Mouse (Mus musculus) gonadal fat pad, adult 2 months (tissue): Measurements from ENCODE around the gene Hist1h2ab. TPM values are rescaled to one million over a fixed set of nuclear protein-coding genes. Genes with fewer than 3 reads are reported as not detected.
"Not testable (repeated sequence)": the region's sequence is repeated elsewhere in the genome, so short reads cannot be mapped to it uniquely, and the experiment has no call there.

ENCODE experiments used
- DNase-seq: peaks from one replicate; pipeline ENCODE4 v3.0.0-alpha.2; 2012; ENCODE audit warnings: low read depth
- polyA plus RNA-seq: library from polyadenylated mRNA; depleted of rRNA; stranded (reverse); fragments of >200 nt; gene quantifications from 2 replicates; pipeline ENCODE4 v1.2.3, GENCODE M21; 2012

Hist1h2ab gene
- polyA plus RNA-seq, 1 experiment = 2.9 TPM

DNA sequence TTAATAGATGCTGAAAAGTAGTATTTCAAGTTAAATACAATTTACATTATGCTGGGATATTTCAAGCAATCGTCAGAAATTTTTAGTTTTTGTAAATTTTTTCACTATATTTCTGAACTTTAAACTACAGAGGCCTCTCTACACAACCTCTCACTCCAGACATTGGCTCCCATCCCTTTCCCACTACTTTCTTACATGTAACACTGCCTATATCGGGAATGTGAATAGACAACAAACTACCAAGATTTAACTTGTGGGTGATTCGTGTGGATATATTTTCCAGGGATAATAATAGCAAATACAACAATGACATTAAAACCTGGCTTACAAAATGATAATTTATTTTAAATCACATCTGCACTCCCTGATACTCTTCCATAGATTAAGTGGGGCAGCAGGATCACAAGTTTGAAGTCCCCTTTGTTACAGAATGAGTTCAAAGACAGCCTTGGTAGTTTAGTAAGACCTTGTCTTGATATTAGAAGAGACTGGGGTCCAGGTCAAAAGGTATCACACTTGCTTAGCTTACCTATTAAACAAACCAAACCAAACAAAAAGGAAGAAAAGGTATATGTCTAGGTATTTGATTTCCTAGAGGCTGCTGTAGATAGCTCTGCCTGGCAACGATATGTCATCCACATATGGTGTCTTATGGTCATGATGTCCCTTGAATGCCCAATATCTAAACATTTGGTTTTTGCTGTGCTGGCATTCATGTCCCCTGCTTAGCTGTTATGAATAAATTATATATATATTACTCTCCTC, 2.6 kb downstream of the Hist1h2ab start:
- DNase-seq = no peak

DNA sequence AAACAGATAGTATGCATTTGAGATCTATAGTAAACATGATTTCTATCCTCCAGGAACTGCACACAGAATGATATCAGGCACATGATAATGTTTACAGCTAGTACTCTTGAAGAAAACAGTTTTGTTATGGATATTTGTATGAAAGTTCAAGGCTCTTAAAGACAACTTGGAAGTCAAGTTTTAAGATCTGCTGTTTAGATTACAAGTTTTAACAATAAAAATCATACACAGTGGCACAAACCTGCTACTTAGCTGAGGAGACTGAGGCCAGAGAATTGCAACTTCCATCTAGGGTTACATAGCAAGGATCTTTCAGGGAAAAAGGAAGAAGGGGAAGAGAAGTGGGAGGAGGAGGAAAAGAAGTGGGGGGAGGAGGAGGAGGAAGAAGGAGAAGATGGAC, 4.1 kb downstream of the Hist1h2ab start:
- no peak for DNase-seq

DNA sequence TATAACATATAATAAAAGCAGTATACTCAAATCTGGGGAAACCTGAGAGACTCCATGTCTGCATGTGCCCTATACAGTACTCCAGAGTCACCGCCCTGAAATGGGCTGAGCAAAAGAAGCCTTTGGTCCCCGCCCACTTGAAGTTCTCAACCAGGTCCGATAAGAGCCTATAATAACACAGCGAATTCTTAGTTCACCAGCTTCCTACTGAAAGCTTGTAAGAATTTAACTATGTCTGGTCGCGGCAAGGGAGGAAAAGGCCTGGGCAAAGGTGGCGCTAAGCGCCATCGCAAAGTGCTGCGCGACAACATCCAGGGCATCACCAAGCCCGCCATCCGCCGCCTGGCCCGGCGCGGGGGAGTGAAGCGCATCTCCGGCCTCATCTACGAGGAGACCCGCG, 5.9 kb downstream of the Hist1h2ab start, which contains the start of gene Hist1h4b:
TSS of gene Hist1h4b (plus strand) at position 224 of the 400 bp plus-strand sequence.
- DNase-seq = no peak

DNA sequence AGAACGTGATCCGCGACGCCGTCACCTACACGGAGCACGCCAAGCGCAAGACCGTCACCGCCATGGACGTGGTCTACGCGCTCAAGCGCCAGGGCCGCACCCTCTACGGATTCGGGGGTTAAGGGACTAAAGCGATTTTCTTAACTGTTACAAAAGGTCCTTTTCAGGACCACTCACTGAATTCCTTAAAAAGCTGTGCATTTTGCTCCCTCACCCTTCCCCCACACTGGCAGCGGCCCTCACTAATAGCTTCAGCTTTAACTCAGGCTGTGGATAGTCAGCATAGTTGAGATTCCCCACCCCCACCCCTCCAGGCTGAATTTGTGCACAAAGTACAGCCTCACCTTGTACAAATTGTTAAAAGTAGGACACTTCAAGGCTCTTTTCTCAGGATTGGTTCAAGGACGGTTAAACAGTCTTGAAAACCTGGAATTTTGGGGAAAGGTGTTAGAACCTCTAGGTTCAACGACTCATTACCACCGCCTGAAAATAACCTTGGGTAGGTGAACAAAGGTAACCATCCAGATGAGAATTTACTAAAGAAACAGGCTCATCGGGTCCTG, 6.4 kb downstream of the Hist1h2ab start:
- DNase-seq = no peak

DNA sequence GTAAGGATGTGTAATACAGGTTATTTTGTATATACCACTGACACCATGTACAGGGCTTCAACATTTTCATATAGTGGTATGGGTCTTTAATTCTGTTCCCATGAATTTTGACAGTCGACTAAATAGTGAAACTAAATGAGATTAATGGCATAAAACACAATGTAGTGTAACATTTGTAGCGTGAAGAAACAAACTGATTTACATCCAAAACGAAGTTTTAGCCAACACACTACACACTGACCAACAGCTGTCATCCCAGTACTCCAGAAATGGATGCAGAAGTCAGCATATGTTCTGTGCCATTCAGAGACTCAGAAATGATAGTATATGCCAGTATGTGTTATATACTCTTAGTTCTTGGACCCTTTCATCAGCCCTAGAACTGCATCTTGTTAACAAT, 7.0 kb downstream of the Hist1h2ab start:
- no peak for DNase-seq

DNA sequence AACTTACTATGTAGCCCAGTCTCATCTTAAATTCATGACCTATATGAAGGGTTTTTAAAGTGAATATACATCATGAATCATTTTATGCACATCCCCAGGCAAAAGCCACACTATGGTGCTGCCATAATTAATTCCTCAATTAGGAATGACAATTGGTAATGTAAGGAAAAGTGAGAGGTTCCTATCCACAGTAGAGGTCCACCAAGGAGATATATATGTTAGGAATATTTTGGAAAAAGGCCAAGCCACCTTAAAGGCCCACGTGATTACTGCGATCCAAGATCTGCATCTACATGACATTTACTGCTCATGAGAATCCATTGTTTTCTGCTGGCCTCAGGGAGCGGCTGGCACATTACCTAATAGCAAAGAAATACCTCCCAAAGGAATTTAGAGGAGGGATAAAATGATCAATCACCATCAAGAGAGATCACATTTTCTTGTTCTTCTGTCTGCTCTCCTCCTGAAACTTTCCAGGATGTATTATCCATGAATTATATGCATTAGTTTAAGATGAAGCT, 8.4 kb downstream of the Hist1h2ab start:
- no peak for DNase-seq

DNA sequence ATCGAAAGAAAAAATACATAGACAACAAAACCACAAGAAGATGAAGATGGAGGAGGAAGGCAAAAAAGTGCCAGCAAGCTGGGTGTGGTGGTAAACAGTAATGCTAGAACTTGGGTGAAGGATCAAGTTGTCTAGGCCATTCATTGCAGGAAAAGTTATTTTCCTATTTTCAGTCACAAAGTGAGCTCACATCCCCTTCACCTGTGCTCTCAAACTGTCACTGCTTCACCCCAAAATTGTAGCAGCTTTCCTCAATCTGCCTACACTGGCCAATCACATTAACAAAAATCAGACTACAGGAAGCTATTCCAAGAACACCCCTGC, 9.0 kb downstream of the Hist1h2ab start:
- DNase-seq = no peak

DNA sequence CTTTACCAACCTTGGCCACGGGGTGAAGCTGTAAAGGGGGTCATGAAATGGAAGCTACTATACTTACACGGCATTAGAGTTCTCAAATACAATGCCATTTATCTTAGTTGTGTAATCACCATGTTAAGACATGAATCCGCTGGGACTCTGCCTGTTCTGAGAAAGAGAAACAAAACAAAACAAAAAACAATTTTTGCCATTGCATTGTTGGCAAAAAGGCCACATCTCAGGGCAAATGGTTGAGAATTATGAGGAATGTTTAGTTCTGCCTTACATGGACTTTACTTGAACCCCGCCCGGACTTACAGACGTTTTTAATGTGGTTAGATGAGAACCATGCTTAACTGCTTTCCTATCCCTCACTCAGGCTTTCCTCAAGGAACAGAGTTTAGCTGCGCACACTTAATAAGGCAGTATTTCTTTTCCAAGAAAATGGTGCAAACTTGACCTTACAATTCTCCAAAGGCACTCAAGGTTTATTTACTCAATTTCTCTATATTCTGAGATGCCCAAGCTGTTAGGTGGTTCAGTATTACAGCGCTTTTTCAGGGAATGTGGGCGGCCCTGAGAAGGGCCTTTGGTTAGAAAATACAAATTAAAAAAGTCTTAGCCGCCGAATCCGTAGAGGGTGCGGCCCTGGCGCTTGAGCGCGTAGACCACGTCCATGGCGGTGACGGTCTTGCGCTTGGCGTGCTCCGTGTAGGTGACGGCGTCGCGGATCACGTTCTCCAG, 9.5 kb downstream of the Hist1h2ab start:
- DNase-seq = no peak

DNA sequence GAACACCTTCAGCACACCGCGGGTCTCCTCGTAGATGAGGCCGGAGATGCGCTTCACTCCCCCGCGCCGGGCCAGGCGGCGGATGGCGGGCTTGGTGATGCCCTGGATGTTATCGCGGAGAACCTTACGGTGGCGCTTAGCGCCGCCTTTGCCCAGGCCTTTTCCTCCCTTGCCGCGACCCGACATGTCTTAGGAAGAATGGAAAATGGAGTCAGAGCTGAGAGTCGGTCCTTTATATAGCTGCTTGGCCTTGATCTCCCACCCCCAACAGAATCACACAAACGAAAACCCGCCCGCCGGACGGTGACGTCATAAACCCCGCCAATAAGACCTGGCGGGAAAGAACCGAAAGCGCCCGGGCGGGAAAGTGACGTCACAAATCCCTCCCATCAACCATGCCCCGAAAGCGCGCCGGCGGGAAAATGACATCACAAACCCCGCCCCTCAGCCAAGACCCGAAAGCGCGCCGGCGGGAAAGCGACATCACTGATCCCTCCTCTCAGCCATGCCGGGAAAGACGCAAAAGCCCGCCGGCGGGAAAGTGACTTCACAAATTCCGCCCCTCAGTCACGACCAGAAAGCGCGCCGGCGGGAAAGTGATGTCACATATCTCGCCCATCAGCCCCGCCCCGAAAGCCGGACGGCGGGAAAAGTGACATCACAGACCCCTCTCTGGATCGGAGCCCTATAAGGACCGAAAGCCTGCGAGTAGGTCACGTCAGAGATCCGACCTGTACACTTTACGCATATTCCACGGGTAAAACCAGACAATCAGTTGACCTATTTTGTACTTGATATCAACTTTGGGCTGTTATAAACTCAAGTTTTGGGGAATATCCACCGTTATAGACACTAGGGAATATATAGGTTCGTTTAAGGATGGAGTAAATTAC, 10.3 kb downstream of the Hist1h2ab start, which contains the start of gene Hist1h4a:
TSS of gene Hist1h4a (minus strand) at position 259 of the 893 bp plus-strand sequence.
- DNase-seq = no peak

DNA sequence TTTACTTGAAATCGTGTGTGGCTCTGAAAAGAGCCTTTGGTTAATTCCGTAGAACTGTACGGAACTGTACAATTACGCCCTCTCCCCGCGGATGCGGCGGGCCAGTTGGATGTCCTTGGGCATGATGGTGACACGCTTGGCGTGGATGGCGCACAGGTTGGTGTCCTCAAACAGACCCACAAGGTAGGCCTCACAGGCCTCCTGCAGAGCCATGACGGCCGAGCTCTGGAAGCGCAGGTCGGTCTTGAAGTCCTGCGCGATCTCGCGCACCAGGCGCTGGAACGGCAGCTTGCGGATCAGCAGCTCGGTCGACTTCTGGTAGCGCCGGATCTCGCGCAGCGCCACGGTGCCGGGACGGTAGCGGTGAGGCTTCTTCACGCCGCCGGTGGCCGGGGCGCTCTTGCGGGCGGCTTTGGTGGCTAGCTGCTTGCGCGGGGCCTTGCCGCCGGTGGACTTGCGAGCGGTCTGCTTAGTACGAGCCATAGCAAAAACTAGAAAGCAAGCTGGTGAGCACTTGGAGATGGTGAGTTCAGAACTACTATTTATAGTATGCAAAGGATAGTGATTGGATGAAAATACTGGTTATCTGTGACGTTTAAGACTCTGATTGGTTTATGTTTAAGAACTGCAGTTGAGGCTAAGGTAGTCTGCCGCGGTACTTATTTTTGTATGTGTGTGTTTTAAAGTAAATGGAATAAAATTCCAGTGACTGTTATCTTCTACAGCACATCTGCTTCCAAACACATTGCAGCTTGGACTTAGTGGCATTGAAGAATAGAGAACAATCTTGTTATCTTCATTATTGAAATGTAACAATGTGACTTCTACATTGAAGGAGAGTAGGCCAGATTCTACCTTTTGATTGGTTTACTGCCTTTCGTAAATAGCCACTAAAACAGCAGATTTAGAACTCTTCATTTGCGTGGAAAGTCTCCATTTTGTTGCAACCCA, 11.2 kb downstream of the Hist1h2ab start, which contains the start of gene Hist1h3a:
TSS of gene Hist1h3a (minus strand) at position 516 of the 951 bp plus-strand sequence.
- not testable (repeated sequence) for DNase-seq

DNA sequence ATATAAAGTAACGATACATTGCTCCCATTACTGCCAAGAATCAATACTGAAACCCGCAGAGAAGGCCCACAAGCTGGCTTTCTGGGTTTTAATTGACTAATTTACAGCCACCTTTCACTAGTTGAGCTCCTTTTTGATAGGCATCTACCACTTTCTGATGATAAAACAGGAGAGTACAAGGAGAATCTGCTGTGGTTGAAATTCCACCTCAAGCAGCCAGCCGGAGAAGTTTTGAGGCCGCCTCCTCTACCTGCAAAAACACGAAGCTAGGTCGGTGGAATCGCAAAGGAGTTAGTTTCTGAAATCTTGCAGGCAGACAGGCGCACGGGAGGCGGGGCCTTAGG, 12.3 kb downstream of the Hist1h2ab start:
- no peak for DNase-seq

DNA sequence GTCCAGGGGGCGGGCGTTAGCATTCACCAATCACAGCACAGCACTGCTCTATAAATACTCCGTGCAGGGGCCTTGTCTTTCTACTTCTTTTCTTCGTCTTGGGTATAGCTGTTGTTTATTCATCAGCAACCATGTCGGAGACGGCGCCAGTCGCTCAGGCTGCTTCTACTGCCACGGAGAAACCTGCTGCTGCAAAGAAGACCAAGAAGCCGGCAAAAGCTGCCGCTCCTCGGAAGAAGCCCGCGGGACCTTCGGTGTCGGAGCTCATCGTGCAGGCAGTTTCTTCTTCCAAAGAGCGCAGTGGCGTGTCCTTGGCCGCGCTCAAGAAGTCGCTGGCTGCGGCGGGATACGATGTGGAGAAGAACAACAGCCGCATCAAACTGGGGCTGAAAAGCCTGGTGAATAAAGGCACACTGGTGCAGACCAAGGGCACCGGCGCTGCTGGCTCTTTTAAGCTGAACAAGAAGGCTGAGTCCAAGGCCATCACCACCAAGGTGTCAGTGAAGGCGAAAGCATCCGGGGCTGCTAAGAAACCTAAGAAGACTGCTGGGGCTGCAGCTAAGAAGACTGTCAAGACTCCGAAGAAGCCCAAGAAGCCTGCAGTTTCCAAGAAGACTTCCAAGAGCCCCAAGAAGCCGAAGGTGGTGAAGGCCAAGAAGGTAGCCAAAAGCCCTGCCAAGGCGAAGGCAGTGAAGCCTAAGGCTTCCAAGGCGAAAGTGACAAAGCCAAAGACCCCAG, 12.8 kb downstream of the Hist1h2ab start, which contains the start of gene Hist1h1a:
TSS of gene Hist1h1a (plus strand) at position 81 of the 738 bp plus-strand sequence.
- no peak for DNase-seq

DNA sequence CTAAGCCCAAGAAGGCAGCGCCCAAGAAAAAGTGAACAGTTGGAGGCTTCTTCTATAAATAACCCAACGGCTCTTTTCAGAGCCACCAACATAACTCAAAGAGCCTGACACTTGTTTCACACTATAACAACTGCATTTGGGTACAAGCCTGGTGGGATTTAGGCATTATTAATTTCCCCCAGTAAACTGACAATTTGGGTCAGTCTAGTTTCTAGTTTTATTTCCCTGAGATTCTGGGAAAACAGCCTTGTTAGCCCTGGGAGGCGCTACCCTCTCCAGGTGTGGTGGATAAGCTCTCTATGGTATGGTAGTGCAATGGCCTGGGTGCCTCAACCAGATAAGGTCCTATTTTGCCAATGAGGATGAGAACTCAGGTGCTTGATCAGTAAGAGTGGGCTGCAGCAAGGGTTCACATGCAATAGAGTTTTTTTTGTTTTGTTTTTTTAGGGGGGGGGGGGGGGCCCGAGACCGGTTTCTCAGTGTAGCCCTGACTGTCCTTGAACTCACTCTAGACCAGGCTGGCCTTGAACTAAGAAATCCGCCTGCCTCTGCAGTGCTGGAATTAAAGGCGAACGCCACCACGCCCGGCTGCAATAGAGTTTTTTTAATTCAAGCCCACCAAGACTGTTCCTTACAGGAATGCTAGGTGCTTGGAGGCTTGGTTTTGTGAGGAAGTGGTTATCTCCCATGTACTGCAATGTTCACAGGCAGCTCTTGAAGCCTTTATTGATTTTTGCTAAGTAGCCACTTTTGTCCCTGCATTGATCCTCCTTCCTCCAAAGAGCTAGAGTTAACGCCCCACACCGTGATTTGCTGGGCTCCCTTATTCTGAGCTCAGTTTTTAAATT, 13.6 kb downstream of the Hist1h2ab start:
- no peak for DNase-seq

DNA sequence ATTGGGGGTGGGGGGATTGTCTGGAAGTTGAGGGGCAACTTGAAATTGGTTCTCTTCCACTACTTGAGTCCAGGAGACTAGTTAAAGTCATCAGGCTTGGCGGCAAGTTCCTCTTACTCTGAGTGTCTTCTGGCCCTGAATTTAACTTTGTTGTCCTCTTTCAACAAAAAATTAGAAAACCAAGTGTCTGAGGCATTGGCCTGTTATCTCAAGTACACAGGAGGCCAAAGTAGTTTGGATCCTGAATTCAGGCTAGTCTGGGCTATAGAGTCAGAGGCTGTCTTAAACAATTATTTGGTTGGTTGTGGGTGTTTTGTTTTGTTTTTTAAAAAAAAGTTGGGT, 14.2 kb downstream of the Hist1h2ab start:
- DNase-seq = no peak

DNA sequence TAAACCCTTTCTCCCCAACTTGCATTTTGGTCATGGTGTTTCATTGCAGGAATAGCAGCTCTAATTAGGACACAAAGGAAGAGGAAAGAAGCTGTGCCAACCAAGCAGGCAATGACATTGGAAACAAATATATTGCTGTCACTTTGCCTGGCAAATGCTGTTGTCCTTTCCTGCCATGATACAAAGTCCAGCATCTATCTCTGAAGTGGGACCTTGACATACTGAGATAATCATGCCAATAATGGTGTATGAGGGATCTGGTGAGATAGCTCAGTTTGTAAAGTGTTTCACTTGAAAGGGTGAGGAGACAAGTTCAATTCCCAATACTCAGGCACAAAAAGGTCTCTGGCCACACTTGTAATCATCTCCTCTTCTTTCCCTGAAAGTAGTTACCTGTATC, 15.8 kb downstream of the Hist1h2ab start:
- no peak for DNase-seq

DNA sequence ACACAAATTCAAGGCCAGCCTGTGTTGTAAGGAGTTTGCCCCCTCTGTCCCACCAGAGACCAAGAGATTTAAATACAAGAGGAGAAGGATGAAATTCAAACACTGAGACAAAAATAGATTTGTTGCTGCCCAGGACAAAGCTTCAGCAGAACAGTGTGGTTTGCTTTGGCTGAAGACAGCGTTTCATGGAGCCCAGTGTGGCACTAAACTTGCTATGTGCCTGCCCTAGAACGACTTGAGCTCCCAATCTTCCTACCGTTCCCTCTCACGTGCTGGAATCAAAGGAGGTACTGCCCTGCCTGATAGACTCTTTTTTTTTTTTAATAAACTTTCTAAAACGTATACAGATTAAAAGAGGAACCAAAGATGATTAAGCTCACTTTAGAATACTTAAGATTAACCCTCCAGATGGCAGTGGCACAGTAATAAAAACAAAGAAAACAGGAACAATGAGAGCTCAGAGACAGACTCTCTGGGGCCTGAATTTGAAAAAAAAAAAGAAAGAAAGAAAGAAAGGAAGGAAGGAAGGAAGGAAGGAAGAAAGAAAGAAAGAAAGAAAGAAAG, 18.0 kb downstream of the Hist1h2ab start:
- no peak for DNase-seq

DNA sequence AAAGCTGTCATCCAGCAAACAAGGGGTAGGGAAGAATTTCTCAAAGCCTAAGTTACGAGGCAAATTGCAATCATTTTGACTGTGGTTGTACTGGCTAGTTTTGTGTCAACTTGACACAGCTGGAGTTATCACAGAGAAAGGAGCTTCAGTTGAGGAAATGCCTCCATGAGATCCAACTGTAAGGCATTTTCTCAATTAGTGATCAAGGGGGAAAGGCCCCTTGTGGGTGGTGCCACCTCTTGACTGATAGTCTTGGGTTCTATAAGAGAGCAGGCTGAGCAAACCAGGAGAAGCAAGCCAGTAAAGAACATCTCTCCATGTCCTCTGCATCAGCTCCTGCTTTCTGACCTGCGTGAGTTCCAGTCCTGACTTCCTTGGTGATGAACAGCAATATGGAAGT, 18.7 kb downstream of the Hist1h2ab start, which contains the start of gene Trim38:
TSS of gene Trim38 (plus strand) at position 301 of the 400 bp plus-strand sequence.
- not testable (repeated sequence) for DNase-seq

DNA sequence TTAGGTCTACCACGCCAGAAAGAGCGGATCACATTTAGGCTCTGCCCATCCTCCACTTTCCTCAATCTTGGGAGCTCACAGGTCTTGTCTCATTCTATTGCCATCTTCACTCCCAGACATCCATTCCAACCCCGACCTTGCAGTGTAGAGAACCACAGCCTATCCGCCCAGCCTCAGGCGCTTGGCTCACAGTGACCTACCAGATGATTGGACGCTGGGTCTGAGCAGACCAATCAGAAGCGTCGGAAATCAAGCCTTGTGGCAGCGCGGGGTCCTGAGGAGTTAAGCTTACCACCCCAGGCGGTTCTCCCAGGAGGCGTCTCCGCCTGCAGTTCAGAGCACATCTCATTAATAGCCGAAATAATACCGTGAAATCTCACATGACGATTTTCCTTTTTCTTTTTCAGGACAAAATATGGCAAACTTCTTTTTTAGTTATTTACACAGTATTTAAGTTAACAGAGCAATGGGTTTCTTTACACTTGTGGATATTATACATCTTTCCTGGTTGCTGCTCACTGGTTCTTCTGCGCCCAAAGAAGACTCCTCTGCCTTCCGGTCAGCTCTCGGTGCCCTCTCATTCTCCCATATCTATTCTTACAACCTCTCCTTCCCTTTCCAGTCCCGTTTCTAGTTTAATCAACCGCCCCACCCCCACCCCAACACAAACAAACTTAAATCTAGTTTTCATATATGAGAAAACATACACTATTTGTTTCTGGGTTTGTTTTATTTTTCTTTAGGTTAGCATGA, 21.8 kb downstream of the Hist1h2ab start:
- DNase-seq = no peak
